Mouse (Mus musculus): ENCODE data around the gene Hnrnpab. TPM values are rescaled to one million over a fixed set of nuclear protein-coding genes. Genes with fewer than 3 reads are reported as not detected.
"Not testable (repeated sequence)": the region's sequence is repeated elsewhere in the genome, so short reads cannot be mapped to it uniquely, and the experiment has no call there.

Hnrnpab gene
- polyA plus RNA-seq, 1 experiment from 2014 or later = 152 TPM

DNA sequence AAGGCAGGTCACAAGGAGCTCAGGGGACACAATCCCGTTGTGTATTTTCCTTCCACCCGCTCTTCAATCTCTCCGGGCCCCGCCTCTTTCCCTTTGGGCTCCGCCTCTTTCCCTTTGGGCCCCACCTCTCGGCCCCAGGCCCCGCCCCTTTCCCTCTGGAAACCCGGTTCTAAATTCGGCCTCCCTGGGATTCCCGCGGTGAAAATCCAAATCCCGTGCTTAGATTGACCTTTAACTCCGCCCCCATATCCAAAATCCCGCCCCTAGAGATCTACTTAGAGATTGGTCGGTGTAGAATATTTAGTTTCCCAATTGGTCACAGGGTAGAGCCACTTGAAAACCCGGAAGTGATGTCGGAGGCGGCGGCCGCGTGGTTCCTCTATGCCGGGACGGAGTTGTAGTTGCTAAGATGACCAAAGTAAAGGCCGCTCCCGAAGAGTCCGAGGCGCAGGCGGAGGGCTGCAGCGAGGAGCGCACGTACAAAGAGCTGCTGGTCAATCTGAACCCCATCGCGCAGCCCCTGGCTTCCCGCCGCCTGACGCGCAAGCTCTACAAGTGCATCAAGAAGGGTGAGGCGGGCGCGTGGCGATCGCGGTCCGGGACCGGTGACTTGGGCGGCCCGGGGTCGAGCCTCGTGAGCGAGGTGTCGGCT, 12.9 kb upstream of the Hnrnpab start, which contains the start of gene Nhp2:
Nhp2 (plus strand) TSS at position 327 of the 652 bp plus-strand sequence.
- no peaks in the 10 kb centered on the region for H3K27me3 ChIP-seq (replicated peaks; ENCODE audit: insufficient read depth, low read length)
- no peaks in the 10 kb centered on the region for H3K9me3 ChIP-seq (ENCODE audit: low read length)
- peak within 1 kb of the TSS; percentile 7 for H3K27ac ChIP-seq (ENCODE audit: low read length)
- peak within 1 kb of the TSS; percentile 50 for H3K4me3 ChIP-seq (ENCODE audit: low read depth, low read length)
- peak; percentile 99 for DNase-seq (ENCODE audit: low spot score)
- ATAC-seq = peak; percentile 90
- H3K4me1 ChIP-seq (ENCODE audit: insufficient read depth, low read depth, low read length) = peaks cover 13% of the 10 kb centered on the region
- under 1% methylated on average over 51 of the region's 51 CpGs for WGBS
- H3K36me3 ChIP-seq (ENCODE audit: insufficient read depth, low read length) = peaks cover 20% of the 10 kb centered on the region
- H3K9ac ChIP-seq (replicated peaks; ENCODE audit: low read depth) = peak within 1 kb of the TSS; percentile 46
- peak; percentile 61; the same call in 1 of the 2 replicates for TF ChIP-seq EP300 (IDR thresholded peaks at IDR 0.05)
- no peak for TF ChIP-seq CTCF (IDR thresholded peaks at IDR 0.05)
- H3K4me2 ChIP-seq (replicated peaks; ENCODE audit: low read depth, low read length) = peak within 1 kb of the TSS; percentile 74

DNA sequence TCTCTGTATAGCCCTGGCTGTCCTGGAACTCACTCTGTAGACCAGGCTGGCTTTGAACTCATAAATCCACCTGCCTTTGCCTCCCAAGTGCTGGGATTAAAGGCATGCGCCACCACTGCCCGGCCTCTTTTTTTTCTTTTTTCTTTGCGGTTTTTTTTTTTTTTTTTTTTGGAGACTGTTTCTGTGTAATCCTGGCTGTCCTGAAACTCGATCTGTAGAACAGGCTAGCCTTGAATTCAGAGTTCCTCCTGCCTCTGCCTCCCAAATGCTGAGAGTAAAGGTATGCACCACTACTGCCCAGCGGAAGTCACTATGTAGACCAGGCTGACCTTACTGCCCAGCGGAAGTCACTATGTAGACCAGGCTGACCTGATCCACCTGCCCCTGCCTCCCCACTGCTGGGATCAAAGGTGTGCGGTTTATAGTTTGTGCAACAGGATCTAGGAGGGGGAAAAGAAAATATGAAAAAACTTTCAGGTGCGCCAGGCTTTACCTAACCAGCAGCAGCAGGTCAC, 12.3 kb upstream of the Hnrnpab start:
- H3K4me1 ChIP-seq (ENCODE audit: insufficient read depth, low read depth, low read length) = peaks cover 16% of the 10 kb centered on the region
- ATAC-seq = no peak; the same call in 1 of the 2 replicates
- H3K9me3 ChIP-seq (ENCODE audit: low read length) = no peaks in the 10 kb centered on the region
- 45% methylated on average over 8 of the region's 8 CpGs for WGBS
- peak overlapping the region; percentile 50; the same call in 1 of the 2 replicates for H3K4me3 ChIP-seq (ENCODE audit: low read depth, low read length)
- H3K4me2 ChIP-seq (replicated peaks; ENCODE audit: low read depth, low read length) = peak overlapping the region; percentile 74
- no peak overlapping the region for H3K9ac ChIP-seq (replicated peaks; ENCODE audit: low read depth)
- no peak for TF ChIP-seq EP300 (IDR thresholded peaks at IDR 0.05)
- TF ChIP-seq CTCF (IDR thresholded peaks at IDR 0.05) = no peak
- H3K27me3 ChIP-seq (replicated peaks; ENCODE audit: insufficient read depth, low read length) = no peaks in the 10 kb centered on the region
- no peak overlapping the region for H3K27ac ChIP-seq (ENCODE audit: low read length)
- H3K36me3 ChIP-seq (ENCODE audit: insufficient read depth, low read length) = peaks cover 14% of the 10 kb centered on the region
- no peak for DNase-seq (ENCODE audit: low spot score)

DNA sequence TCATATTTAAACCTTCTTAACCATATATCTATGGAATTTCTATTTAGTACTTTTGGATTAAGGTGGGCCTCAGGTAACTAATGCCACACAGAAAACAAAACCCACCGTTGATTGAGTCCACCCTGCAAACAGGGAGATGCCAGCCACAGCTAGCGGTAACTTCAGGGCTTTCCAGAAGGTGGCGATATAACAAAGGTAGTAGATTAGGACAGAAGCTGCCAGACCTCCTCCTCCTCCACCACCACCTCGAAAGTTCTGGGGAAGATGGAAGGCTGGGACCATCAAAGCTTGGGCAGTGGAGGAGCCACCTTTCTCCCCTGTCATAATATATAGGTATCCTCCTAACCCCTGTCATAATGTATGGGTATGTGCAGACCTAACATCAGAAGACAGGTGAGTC, 11.0 kb upstream of the Hnrnpab start:
- no peak for ATAC-seq
- Histone ChIP-seq H3K27ac (ENCODE audit: low read length) (no peak overlapping the region), H3K4me2 (replicated peaks; ENCODE audit: low read depth, low read length) (no peak overlapping the region), H3K27me3 (replicated peaks; ENCODE audit: insufficient read depth, low read length) (no peaks in the 10 kb centered on the region), H3K9ac (replicated peaks; ENCODE audit: low read depth) (no peak overlapping the region), H3K9me3 (ENCODE audit: low read length) (no peaks in the 10 kb centered on the region), H3K36me3 (ENCODE audit: insufficient read depth, low read length) (0 out of 2 replicates have a peak, but pooled peaks cover 2% of the 10 kb centered on the region), H3K4me3 (ENCODE audit: low read depth, low read length) (no peak overlapping the region), H3K4me1 (ENCODE audit: insufficient read depth, low read depth, low read length) (peaks cover 16% of the 10 kb centered on the region)
- WGBS = 3% methylated on average over 4 of the region's 4 CpGs
- peak; percentile 89 for DNase-seq (ENCODE audit: low spot score)
- TF ChIP-seq EP300 (IDR thresholded peaks at IDR 0.05) (no peak), CTCF (IDR thresholded peaks at IDR 0.05) (peak; percentile 91)

DNA sequence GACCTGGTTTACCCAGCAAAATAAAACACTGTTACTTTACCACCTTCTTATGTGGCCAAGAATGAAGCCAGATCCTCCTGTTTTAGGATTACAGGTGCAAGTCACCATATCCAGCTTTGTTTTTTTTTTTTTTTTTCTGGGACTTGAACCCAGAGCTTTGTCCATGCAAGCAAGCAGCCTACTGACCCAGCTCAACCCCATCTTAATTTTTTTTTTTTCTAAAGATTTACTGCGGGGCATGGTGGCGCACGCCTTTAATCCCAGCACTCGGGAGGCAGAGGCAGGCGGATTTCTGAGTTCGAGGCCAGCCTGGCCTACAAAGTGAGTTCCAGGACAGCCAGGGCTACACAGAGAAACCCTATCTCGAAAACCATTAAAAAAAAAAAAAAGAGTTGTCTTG, 9.5 kb upstream of the Hnrnpab start:
- WGBS = 77% methylated on average over 5 of the region's 7 CpGs
- H3K9ac ChIP-seq (replicated peaks; ENCODE audit: low read depth); ATAC-seq; H3K9me3 ChIP-seq (ENCODE audit: low read length); DNase-seq (ENCODE audit: low spot score); H3K36me3 ChIP-seq (ENCODE audit: insufficient read depth, low read length); H3K27me3 ChIP-seq (replicated peaks; ENCODE audit: insufficient read depth, low read length): not testable (repeated sequence)
- Histone ChIP-seq H3K4me1 (ENCODE audit: insufficient read depth, low read depth, low read length) (peaks cover 16% of the 10 kb centered on the region), H3K27ac (ENCODE audit: low read length) (peak overlapping the region; percentile 96), H3K4me3 (ENCODE audit: low read depth, low read length) (0 out of 2 replicates have a peak overlapping the region, but pooled peaks have one; percentile 26), H3K4me2 (replicated peaks; ENCODE audit: low read depth, low read length) (peak overlapping the region; percentile 58)

DNA sequence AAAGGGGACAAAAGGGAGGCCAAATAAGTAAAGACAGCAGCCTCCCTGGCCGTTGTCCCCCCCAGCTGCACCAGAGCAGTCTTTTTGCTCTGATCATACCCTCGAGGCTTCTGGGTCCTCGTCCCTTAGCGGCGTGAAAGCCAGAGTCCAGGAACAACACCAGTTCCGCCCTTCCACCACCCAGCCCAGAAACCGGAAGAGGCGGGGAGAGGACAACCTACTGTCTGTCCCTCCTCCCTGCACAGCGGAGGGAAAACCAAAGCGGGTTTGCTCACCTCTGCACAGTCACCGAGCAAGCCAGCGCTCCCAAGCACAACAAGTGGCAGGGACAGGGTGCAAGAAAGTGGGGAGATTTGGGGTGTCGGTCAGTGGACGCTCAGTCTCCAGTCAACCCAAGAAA, 9.0 kb upstream of the Hnrnpab start:
- peak; percentile 94 for DNase-seq (ENCODE audit: low spot score)
- peak overlapping the region; percentile 96 for H3K27ac ChIP-seq (ENCODE audit: low read length)
- H3K9ac ChIP-seq (replicated peaks; ENCODE audit: low read depth) = peak overlapping the region; percentile 32
- ATAC-seq = peak; percentile 76
- H3K9me3 ChIP-seq (ENCODE audit: low read length) = no peaks in the 10 kb centered on the region
- H3K27me3 ChIP-seq (replicated peaks; ENCODE audit: insufficient read depth, low read length) = no peaks in the 10 kb centered on the region
- TF ChIP-seq CTCF (IDR thresholded peaks at IDR 0.05) (peak; percentile 2; the same call in 1 of the 2 replicates), EP300 (IDR thresholded peaks at IDR 0.05) (no peak)
- H3K36me3 ChIP-seq (ENCODE audit: insufficient read depth, low read length) = no peaks in the 10 kb centered on the region
- H3K4me3 ChIP-seq (ENCODE audit: low read depth, low read length) = peak overlapping the region; percentile 26
- peaks cover 15% of the 10 kb centered on the region for H3K4me1 ChIP-seq (ENCODE audit: insufficient read depth, low read depth, low read length)
- peak overlapping the region; percentile 58 for H3K4me2 ChIP-seq (replicated peaks; ENCODE audit: low read depth, low read length)
- WGBS = under 1% methylated on average over 14 of the region's 14 CpGs

DNA sequence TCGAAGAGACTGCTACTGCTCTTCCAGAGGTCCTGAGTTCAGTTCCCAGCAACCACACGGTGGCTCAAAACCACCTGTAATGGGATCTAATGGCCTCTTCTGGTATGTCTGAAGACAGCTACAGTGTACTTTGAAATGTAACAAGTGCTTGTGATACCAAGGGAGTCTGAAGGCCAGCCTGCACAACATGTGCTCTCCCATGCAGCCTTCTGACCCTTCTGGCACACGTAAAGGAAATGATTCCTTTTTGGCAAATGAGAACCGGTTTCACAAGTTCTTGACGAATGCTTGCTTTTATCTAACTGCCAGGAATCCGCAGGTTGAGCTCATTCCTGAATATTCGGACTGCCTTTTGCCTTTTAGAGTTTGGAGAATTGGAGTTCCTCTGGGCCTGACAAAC, 8.5 kb upstream of the Hnrnpab start:
- H3K9me3 ChIP-seq (ENCODE audit: low read length) = no peaks in the 10 kb centered on the region
- peak overlapping the region; percentile 96 for H3K27ac ChIP-seq (ENCODE audit: low read length)
- H3K36me3 ChIP-seq (ENCODE audit: insufficient read depth, low read length) = no peaks in the 10 kb centered on the region
- 10% methylated on average over 7 of the region's 7 CpGs for WGBS
- H3K27me3 ChIP-seq (replicated peaks; ENCODE audit: insufficient read depth, low read length) = no peaks in the 10 kb centered on the region
- peaks cover 10% of the 10 kb centered on the region for H3K4me1 ChIP-seq (ENCODE audit: insufficient read depth, low read depth, low read length)
- DNase-seq (ENCODE audit: low spot score) (peak; percentile 93), ATAC-seq (peak; percentile 47)
- H3K9ac ChIP-seq (replicated peaks; ENCODE audit: low read depth) = peak overlapping the region; percentile 32; the same call in 1 of the 2 replicates
- TF ChIP-seq CTCF (IDR thresholded peaks at IDR 0.05) = no peak
- TF ChIP-seq EP300 (IDR thresholded peaks at IDR 0.05) = peak; percentile 75
- peak overlapping the region; percentile 58 for H3K4me2 ChIP-seq (replicated peaks; ENCODE audit: low read depth, low read length)
- H3K4me3 ChIP-seq (ENCODE audit: low read depth, low read length) = peak overlapping the region; percentile 26
